Mouse (Mus musculus): Measurements from ENCODE around the gene Srsf2. TPM values are rescaled to one million over a fixed set of nuclear protein-coding genes. Genes with fewer than 3 reads are reported as not detected.

Srsf2 gene
- polyA plus RNA-seq, 1 experiment from 2014 or later: 403 TPM

- peak overlapping the region; percentile 21; the same call in 1 of the 2 replicates for H3K4me3 ChIP-seq (ENCODE audit: low read depth, low read length)
- ATAC-seq (ENCODE audit: low FRiP score, low TSS enrichment) (peak; percentile 39), DNase-seq (ENCODE audit: low spot score) (peak; percentile 85)
- WGBS: 2% methylated on average over 27 of the region's 28 CpGs
- no peaks in the 10 kb centered on the region for H3K9me3 ChIP-seq (ENCODE audit: control insufficient read depth, low read length)
- H3K4me2 ChIP-seq (replicated peaks; ENCODE audit: low read depth): peak overlapping the region; percentile 53
- no peaks in the 10 kb centered on the region for H3K36me3 ChIP-seq (ENCODE audit: control insufficient read depth, insufficient read depth, low read length)
- no peak overlapping the region; the same call in 1 of the 2 replicates for H3K9ac ChIP-seq (ENCODE audit: low read length)
- no peaks in the 10 kb centered on the region for H3K27me3 ChIP-seq (ENCODE audit: control insufficient read depth, insufficient read depth, low read length)
- H3K27ac ChIP-seq (replicated peaks): no peak overlapping the region
- TF ChIP-seq CTCF (IDR thresholded peaks at IDR 0.05; ENCODE audit: low read depth) (peak; percentile 97), EP300 (optimal IDR thresholded peaks at IDR 0.05) (no peak)
- 0 out of 2 replicates have a peak, but pooled peaks cover 2% of the 10 kb centered on the region for H3K4me1 ChIP-seq (replicated peaks; ENCODE audit: control insufficient read depth, insufficient read depth)
These were observed 32.6 kb upstream of the Srsf2 start for GRCm38 (mm10) chr11:116885275-116886151.

DNA sequence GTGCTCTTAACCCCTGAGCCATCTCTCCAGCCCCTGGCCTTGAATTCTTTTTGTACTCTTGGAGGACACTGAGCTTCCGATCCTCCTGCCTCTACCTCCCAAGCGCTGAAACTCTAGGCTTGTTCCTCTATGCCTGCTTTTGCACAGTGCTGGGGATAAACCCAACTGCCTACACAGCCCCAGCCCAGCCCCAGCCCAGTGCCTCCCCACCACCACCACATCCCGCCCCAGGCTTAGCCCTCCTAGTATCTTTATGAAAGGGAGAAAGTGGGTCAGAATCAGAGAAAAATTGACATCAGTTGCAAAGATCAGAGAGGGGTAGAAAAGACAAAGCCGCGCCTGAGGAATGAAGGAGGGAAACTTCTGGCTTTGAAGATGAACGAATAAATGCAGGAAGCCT, 31.2 kb upstream of the Srsf2 start:
- no peaks in the 10 kb centered on the region for H3K36me3 ChIP-seq (ENCODE audit: control insufficient read depth, insufficient read depth, low read length)
- no peak overlapping the region for H3K9ac ChIP-seq (ENCODE audit: low read length)
- 0 out of 2 replicates have a peak, but pooled peaks cover 2% of the 10 kb centered on the region for H3K4me1 ChIP-seq (replicated peaks; ENCODE audit: control insufficient read depth, insufficient read depth)
- H3K9me3 ChIP-seq (ENCODE audit: control insufficient read depth, low read length): no peaks in the 10 kb centered on the region
- H3K27ac ChIP-seq (replicated peaks): no peak overlapping the region
- TF ChIP-seq EP300 (optimal IDR thresholded peaks at IDR 0.05) (no peak), CTCF (IDR thresholded peaks at IDR 0.05; ENCODE audit: low read depth) (no peak)
- no peak overlapping the region for H3K4me2 ChIP-seq (replicated peaks; ENCODE audit: low read depth)
- no peak for ATAC-seq (ENCODE audit: low FRiP score, low TSS enrichment)
- H3K4me3 ChIP-seq (ENCODE audit: low read depth, low read length): no peak overlapping the region
- no peaks in the 10 kb centered on the region for H3K27me3 ChIP-seq (ENCODE audit: control insufficient read depth, insufficient read depth, low read length)
- WGBS: 82% methylated on average over 6 of the region's 6 CpGs
- no peak for DNase-seq (ENCODE audit: low spot score)

DNA sequence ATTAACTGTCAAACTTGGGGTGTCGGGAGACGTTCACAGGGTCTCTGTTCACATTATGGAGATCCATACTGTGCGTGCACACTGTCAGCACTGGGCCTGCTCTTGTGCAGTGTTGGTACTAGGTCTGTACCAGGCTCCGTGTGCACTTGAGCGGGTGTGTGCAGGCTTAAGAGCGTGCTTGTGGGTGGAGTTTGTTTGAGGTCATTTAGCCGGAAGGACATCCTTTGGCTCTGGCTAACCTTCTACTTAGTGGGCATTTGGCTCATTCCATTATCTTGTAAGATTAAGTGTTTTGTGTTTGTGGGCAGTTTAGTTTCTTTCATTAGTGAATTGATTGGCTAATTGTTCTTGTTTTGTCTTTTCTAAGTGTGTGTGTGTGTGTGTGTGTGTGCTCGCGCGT, 29.6 kb upstream of the Srsf2 start:
- TF ChIP-seq EP300 (optimal IDR thresholded peaks at IDR 0.05) (no peak), CTCF (IDR thresholded peaks at IDR 0.05; ENCODE audit: low read depth) (no peak)
- no peak overlapping the region for H3K9ac ChIP-seq (ENCODE audit: low read length)
- H3K36me3 ChIP-seq (ENCODE audit: control insufficient read depth, insufficient read depth, low read length): no peaks in the 10 kb centered on the region
- H3K27me3 ChIP-seq (ENCODE audit: control insufficient read depth, insufficient read depth, low read length): no peaks in the 10 kb centered on the region
- 71% methylated on average over 10 of the region's 10 CpGs for WGBS
- DNase-seq (ENCODE audit: low spot score) (no peak), ATAC-seq (ENCODE audit: low FRiP score, low TSS enrichment) (peak; percentile 33; the same call in 1 of the 2 replicates)
- H3K9me3 ChIP-seq (ENCODE audit: control insufficient read depth, low read length): no peaks in the 10 kb centered on the region
- no peak overlapping the region for H3K4me3 ChIP-seq (ENCODE audit: low read depth, low read length)
- no peak overlapping the region for H3K4me2 ChIP-seq (replicated peaks; ENCODE audit: low read depth)
- 0 out of 2 replicates have a peak, but pooled peaks cover 2% of the 10 kb centered on the region for H3K4me1 ChIP-seq (replicated peaks; ENCODE audit: control insufficient read depth, insufficient read depth)
- no peak overlapping the region for H3K27ac ChIP-seq (replicated peaks)

DNA sequence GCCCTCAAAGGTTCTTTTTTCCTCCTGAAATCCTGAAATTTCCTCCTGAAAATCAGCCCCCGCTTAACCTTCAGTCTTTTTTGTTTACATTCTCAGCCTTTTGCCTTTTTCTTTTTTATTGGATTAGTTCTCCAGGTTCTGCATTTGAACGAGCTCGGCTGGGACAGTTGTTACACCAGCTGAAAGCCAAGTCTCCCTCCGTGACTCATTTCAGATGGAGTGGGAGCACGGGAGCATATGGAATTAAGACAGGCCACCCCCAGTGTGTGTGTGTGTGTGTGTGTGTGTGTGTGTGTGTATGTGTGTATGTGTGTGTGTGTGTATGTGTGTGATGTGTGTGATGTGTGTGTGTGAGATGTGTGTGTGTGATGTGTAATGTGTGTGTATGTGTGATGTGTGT, 28.5 kb upstream of the Srsf2 start:
- Histone ChIP-seq H3K27me3 (ENCODE audit: control insufficient read depth, insufficient read depth, low read length) (no peaks in the 10 kb centered on the region), H3K4me3 (ENCODE audit: low read depth, low read length) (no peak overlapping the region), H3K9me3 (ENCODE audit: control insufficient read depth, low read length) (no peaks in the 10 kb centered on the region), H3K27ac (replicated peaks) (no peak overlapping the region), H3K4me2 (replicated peaks; ENCODE audit: low read depth) (no peak overlapping the region), H3K9ac (ENCODE audit: low read length) (no peak overlapping the region), H3K4me1 (replicated peaks; ENCODE audit: control insufficient read depth, insufficient read depth) (0 out of 2 replicates have a peak, but pooled peaks cover 2% of the 10 kb centered on the region), H3K36me3 (ENCODE audit: control insufficient read depth, insufficient read depth, low read length) (no peaks in the 10 kb centered on the region)
- DNase-seq (ENCODE audit: low spot score) (no peak), ATAC-seq (ENCODE audit: low FRiP score, low TSS enrichment) (no peak)
- TF ChIP-seq EP300 (optimal IDR thresholded peaks at IDR 0.05): no peak
- no peak for TF ChIP-seq CTCF (IDR thresholded peaks at IDR 0.05; ENCODE audit: low read depth)
- WGBS: 31% methylated on average over 5 of the region's 5 CpGs

- Histone ChIP-seq H3K4me2 (replicated peaks; ENCODE audit: low read depth) (no peak overlapping the region), H3K4me1 (replicated peaks; ENCODE audit: control insufficient read depth, insufficient read depth) (0 out of 2 replicates have a peak, but pooled peaks cover 2% of the 10 kb centered on the region), H3K9ac (ENCODE audit: low read length) (no peak overlapping the region), H3K9me3 (ENCODE audit: control insufficient read depth, low read length) (no peaks in the 10 kb centered on the region), H3K4me3 (ENCODE audit: low read depth, low read length) (no peak overlapping the region), H3K27ac (replicated peaks) (no peak overlapping the region), H3K36me3 (ENCODE audit: control insufficient read depth, insufficient read depth, low read length) (no peaks in the 10 kb centered on the region), H3K27me3 (ENCODE audit: control insufficient read depth, insufficient read depth, low read length) (no peaks in the 10 kb centered on the region)
- 51% methylated on average over 7 of the region's 7 CpGs for WGBS
- ATAC-seq (ENCODE audit: low FRiP score, low TSS enrichment): no peak
- TF ChIP-seq CTCF (IDR thresholded peaks at IDR 0.05; ENCODE audit: low read depth): no peak
- no peak for TF ChIP-seq EP300 (optimal IDR thresholded peaks at IDR 0.05)
- DNase-seq (ENCODE audit: low spot score): no peak
These were observed 27.9 kb upstream of the Srsf2 start for GRCm38 (mm10) chr11:116880839-116881238.

GRCm38 (mm10) chr11:116878454-116878853, 25.6 kb upstream of the Srsf2 start:
- H3K4me2 ChIP-seq (replicated peaks; ENCODE audit: low read depth): no peak overlapping the region
- H3K4me3 ChIP-seq (ENCODE audit: low read depth, low read length): no peak overlapping the region
- H3K36me3 ChIP-seq (ENCODE audit: control insufficient read depth, insufficient read depth, low read length): no peaks in the 10 kb centered on the region; the same call in none of the 2 replicates
- H3K9ac ChIP-seq (ENCODE audit: low read length): no peak overlapping the region
- WGBS: 77% methylated on average over 8 of the region's 8 CpGs
- DNase-seq (ENCODE audit: low spot score): peak; percentile 53
- no peak overlapping the region for H3K27ac ChIP-seq (replicated peaks)
- TF ChIP-seq CTCF (IDR thresholded peaks at IDR 0.05; ENCODE audit: low read depth) (no peak), EP300 (optimal IDR thresholded peaks at IDR 0.05) (no peak)
- no peaks in the 10 kb centered on the region for H3K4me1 ChIP-seq (replicated peaks; ENCODE audit: control insufficient read depth, insufficient read depth)
- H3K27me3 ChIP-seq (ENCODE audit: control insufficient read depth, insufficient read depth, low read length): no peaks in the 10 kb centered on the region
- ATAC-seq (ENCODE audit: low FRiP score, low TSS enrichment): 0 out of 2 replicates have a peak, but pooled peaks have one; percentile 45
- no peaks in the 10 kb centered on the region for H3K9me3 ChIP-seq (ENCODE audit: control insufficient read depth, low read length)
